Mouse (Mus musculus) liver, adult 2 months (tissue): Measurements from ENCODE around the gene Mettl14.

Experiments
- CTCF ChIP-seq: fragments of 200-500 bp; IDR thresholded peaks from 2 replicates; pipeline ENCODE4 v1.5.1; 2011; ENCODE audit warnings: low read depth, low read length, control low read depth
- POLR2A ChIP-seq: fragments of 200-500 bp; IDR thresholded peaks from 2 replicates; pipeline ENCODE4 v1.6.1; 2011; ENCODE audit warnings: low read length, control low read depth; ENCODE audit not compliant: insufficient read depth; ENCODE audit errors: extremely low read depth

DNA sequence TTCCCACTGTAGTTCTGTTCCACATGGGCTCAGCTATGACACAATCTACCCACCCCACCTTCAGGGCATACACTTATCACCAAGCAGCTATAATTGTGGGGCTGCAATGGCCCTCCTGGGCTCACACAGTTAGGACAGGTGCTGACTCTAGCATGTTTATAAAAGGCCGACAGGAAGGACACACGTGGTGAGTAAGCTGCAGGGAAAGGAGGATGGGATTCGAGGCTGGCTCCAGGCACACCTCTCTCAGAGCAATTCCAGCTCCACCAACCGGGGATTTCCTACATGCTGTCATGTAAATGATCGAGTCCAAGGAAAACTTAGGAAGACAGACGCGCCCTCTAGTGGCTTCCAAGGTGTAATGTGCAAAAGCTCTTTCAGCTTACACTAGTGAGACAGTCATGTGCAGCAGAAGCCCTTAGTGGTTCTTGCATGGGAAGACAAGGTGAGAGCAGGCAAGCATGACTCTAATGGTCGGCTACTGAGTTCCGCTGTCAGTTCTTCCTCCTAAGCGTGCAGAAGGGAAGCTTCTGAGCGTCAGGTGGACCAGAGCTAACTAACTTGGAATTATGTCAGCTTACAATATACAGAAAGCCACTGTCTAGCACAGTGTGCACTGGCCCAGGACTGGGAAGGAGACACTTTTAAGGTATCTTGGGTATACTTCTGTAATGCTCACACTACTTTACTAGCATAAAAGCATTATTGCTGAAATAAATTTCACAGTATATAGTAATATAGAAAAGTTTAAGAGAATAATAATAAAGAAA is 14.0 kb downstream of the Mettl14 start:
- TF ChIP-seq CTCF (no peak; the same call in 1 of the 2 replicates), POLR2A (no peak)
